Mouse (Mus musculus) thymus, postnatal 4 days (tissue): Measurements from ENCODE around the gene Gm10720.
"Not testable (repeated sequence)": the region's sequence is repeated elsewhere in the genome, so short reads cannot be mapped to it uniquely, and the experiment has no call there.

ENCODE experiments used
- DNase-seq: peaks from one replicate; pipeline ENCODE4 v3.0.0; 2021

Gm10720 gene

DNA sequence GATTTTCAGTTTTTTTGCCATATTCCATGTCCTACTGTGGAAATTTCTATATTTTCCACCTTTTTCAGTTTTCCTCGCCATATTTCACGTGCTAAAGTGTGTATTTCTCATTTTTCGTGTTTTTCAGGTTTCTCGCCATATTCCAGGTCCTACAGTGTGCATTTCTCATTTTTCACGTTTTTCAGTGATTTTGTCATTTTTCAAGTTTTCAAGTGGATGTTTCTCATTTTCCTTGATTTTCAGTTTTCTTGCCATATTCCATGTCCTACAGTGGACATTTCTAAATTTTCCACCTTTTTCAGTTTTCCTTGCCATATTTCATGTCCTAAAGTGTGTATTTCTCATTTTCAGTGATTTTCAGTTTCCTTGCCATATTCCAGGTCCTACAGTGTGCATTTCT lies 10.7 kb downstream of the Gm10720 start:
- not testable (repeated sequence) for DNase-seq

GRCm38 (mm10) chr9:3026741-3027140 lies 11.3 kb downstream of the Gm10720 start:
- DNase-seq, result not testable (repeated sequence)

DNA sequence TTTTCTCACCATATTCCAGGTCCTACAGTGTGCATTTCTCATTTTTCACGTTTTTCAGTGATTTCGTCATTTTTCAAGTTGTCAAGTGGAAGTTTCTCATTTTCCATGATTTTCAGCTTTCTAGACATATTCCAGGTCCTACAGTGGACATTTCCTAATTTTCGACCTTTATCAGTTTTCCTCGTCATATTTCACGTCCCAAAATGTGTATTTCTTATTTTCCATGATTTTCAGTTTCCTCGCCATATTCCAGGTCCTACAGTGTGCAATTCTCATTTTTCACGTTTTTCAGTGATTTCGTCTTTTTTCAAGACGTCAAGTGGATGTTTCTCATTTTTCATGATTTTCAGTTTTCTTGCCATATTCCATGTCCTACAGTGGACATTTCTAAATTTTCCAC lies 11.7 kb downstream of the Gm10720 start:
- not testable (repeated sequence) for DNase-seq

- not testable (repeated sequence) for DNase-seq
These were observed 14.0 kb downstream of the Gm10720 start for GRCm38 (mm10) chr9:3029276-3030000.

GRCm38 (mm10) chr9:3030677-3031318 lies 15.3 kb downstream of the Gm10720 start:
- DNase-seq, result not testable (repeated sequence)

- DNase-seq, result not testable (repeated sequence)
These were observed 18.8 kb downstream of the Gm10720 start, which contains the start of gene Gm17535 for GRCm38 (mm10) chr9:3034299-3034698. Gene Gm17535 (plus strand): TSS chr9:3034599.

- not testable (repeated sequence) for DNase-seq
These were observed 21.1 kb downstream of the Gm10720 start, which contains the start of gene Gm10715 for GRCm38 (mm10) chr9:3036577-3036976. Gene Gm10715 (plus strand): TSS chr9:3036877.

- DNase-seq, result not testable (repeated sequence)
These were observed 22.7 kb downstream of the Gm10720 start for GRCm38 (mm10) chr9:3038161-3038560.
